Mouse (Mus musculus): Measurements from ENCODE around the gene Rab3a. TPM values are rescaled to one million over a fixed set of nuclear protein-coding genes. Genes with fewer than 3 reads are reported as not detected.
A peak's percentile ranks its signal among the peaks of the same experiment; 100 is the strongest.

The Rab3a gene
- polyA plus RNA-seq, 1 experiment from 2014 or later, result 2.7 TPM

DNA sequence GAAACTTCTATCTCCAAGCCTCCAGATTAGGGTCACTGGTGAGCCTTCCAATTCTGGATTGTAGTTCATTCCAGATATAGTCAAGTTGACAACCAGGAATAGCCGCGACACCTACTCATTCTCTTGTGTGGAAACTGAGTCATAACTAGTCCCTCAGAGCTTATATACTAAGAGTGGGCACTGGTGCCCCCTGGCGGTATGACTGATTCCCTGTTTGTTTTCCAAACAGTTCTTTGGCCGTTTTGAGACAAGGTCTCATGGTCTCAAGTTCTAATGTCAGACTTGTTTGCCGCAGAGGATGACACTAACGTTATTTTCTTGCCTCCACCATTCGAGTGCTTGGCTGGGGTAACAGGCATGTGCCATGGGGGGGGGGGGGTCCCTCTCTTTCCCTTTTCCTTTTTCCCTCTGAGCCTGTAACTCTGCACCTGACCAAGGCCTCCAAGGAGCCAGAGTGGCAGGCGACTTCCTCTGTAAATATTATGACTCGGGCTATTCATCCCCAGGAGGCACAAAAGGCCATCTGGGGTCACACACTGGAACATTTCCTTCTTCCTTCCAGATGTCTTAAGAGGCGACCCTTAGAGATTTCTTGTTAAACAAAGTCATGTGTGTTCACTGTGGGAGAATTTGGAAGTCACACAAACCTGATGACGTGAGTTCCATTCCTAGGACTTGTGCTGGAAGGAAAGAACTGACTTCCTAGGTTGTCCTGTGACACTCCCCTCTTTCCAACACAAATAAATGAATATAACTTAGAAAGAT is 2.3 kb upstream of the Rab3a start:
- peaks cover 34% of the 10 kb centered on the region for H3K27me3 ChIP-seq
- no peak overlapping the region for H3K9ac ChIP-seq
- no peak overlapping the region for H3K4me3 ChIP-seq (replicated peaks)
- WGBS (ENCODE audit: insufficient replicate concordance), result 24% methylated on average over 11 of the region's 11 CpGs
- H3K36me3 ChIP-seq, result peaks cover 9% of the 10 kb centered on the region
- peak overlapping the region; percentile 77 for H3K27ac ChIP-seq
- H3K4me2 ChIP-seq, result peak overlapping the region; percentile 61; the same call in 1 of the 2 replicates
- DNase-seq (no peak), ATAC-seq (ENCODE audit: low read depth) (no peak)
- no peaks in the 10 kb centered on the region for H3K9me3 ChIP-seq (replicated peaks)
- peaks cover 40% of the 10 kb centered on the region for H3K4me1 ChIP-seq (replicated peaks)

DNA sequence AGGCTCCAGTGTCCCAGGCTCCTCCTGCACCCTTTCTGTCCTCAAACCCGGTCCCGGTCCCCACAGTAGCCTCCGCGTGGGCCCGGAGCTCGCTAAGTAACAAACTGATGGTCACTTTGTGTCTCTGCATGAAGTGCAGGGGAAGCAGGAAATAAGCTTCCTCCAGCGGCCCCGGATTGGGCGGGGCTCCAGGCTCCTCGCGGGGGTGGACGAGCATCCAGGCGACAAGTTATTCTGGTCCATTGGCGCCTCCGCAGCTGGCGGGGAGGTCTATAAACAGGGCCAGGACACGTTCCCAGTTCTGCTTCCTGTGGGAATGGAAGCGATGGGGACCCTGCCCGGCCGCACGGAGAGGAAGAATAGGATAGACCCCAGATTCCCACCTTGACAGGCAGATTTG is 1.3 kb upstream of the Rab3a start:
- ATAC-seq (ENCODE audit: low read depth), result no peak
- no peaks in the 10 kb centered on the region for H3K9me3 ChIP-seq (replicated peaks)
- peak overlapping the region; percentile 34 for H3K4me3 ChIP-seq (replicated peaks)
- peak overlapping the region; percentile 44 for H3K9ac ChIP-seq
- peaks cover 40% of the 10 kb centered on the region for H3K4me1 ChIP-seq (replicated peaks)
- peaks cover 16% of the 10 kb centered on the region for H3K36me3 ChIP-seq
- peak overlapping the region; percentile 77 for H3K27ac ChIP-seq
- WGBS (ENCODE audit: insufficient replicate concordance), result 6% methylated on average over 21 of the region's 21 CpGs
- DNase-seq, result peak; percentile 59
- H3K4me2 ChIP-seq, result peak overlapping the region; percentile 61
- H3K27me3 ChIP-seq, result peaks cover 25% of the 10 kb centered on the region

- Histone ChIP-seq H3K27ac (peak overlapping the region; percentile 66; the same call in 1 of the 2 replicates), H3K36me3 (peaks cover 26% of the 10 kb centered on the region), H3K27me3 (peaks cover 6% of the 10 kb centered on the region; the same call in 1 of the 2 replicates), H3K9me3 (replicated peaks) (no peaks in the 10 kb centered on the region), H3K4me3 (replicated peaks) (peak overlapping the region; percentile 76), H3K9ac (peak overlapping the region; percentile 84), H3K4me2 (peak overlapping the region; percentile 100), H3K4me1 (replicated peaks) (peaks cover 56% of the 10 kb centered on the region)
- WGBS (ENCODE audit: insufficient replicate concordance), result 14% methylated on average over 50 of the region's 50 CpGs
- peak; percentile 7 for ATAC-seq (ENCODE audit: low read depth)
- DNase-seq, result no peak
These were observed 587 bp downstream of the Rab3a start for GRCm38 (mm10) chr8:70754871-70755660.

DNA sequence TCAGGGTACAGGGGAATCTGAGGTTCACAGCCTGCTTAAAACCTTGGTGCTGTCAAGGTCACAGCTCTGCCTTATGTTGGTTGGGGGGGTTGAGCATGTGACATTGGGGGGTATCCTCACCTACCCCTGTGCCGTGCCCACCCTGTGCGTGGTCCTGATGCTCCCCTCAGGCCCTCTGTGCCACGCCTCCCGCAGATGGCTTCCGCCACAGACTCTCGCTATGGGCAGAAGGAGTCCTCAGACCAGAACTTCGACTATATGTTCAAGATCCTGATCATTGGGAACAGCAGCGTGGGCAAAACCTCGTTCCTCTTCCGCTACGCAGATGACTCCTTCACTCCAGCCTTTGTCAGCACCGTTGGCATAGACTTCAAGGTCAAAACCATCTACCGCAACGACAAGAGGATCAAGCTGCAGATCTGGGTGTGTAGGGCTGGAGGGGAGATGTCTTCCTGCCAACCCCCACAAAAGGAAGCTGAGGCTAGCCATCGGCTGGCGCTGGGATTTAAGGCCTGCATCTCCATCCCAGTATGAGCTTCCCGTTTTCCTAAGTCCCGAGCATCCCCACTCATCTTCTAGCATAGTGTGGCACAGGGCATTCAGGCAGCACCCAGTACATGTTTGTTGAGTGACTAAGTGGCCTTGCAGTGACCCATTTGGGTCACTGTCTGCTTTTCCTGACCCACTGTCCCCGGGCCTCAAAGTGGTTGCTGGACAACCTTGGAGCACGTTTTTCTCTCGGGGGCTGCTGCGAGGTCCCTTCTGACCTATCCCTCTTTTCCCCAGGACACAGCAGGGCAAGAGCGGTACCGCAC is 1.4 kb downstream of the Rab3a start:
- DNase-seq (peak; percentile 0), ATAC-seq (ENCODE audit: low read depth) (no peak)
- Histone ChIP-seq H3K9me3 (replicated peaks) (no peaks in the 10 kb centered on the region), H3K9ac (peak overlapping the region; percentile 84), H3K36me3 (peaks cover 26% of the 10 kb centered on the region), H3K4me1 (replicated peaks) (peaks cover 61% of the 10 kb centered on the region), H3K27ac (no peak overlapping the region; the same call in 1 of the 2 replicates), H3K4me2 (peak overlapping the region; percentile 100), H3K4me3 (replicated peaks) (peak overlapping the region; percentile 76), H3K27me3 (no peaks in the 10 kb centered on the region)
- 80% methylated on average over 24 of the region's 24 CpGs for WGBS (ENCODE audit: insufficient replicate concordance)

- H3K27ac ChIP-seq, result no peak overlapping the region
These were observed 2.1 kb downstream of the Rab3a start for GRCm38 (mm10) chr8:70756476-70757040.

DNA sequence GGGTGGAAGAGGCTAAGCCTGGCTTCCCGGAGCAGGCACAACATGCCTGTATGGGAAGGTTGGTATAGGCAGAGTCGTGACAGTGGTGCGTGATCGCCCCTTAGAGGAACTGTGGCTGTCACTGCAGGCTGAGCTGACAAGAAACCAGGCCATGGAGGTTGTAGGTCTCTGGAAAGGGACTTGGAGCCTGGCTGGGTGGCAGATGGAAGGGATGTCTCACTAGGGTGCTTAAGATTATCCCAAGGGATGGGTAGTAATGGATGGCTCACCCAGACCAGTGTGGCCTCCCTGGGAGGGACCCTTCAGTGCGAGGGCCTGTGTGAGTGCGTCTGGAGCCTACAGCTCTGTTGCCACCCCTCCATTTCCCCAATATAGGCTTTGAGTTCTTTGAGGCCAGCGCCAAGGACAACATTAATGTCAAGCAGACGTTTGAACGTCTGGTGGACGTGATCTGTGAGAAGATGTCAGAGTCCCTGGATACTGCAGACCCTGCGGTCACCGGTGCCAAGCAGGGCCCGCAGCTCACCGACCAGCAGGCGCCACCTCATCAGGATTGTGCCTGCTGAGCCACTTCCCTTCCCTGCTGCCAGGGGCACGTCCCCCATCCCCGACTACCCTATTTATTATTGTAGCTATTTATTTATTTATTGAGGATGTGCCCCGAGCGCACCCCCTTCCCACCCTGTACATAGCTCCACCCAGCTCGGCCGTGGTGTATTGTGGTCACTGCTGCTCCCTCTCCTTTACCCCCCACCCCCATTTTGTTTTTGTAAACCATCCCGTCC is 3.2 kb downstream of the Rab3a start:
- Histone ChIP-seq H3K4me1 (replicated peaks) (peaks cover 71% of the 10 kb centered on the region), H3K4me2 (no peak overlapping the region), H3K36me3 (peaks cover 28% of the 10 kb centered on the region), H3K27ac (0 out of 2 replicates have a peak overlapping the region, but pooled peaks have one; percentile 4), H3K4me3 (replicated peaks) (no peak overlapping the region), H3K9me3 (replicated peaks) (no peaks in the 10 kb centered on the region), H3K27me3 (no peaks in the 10 kb centered on the region), H3K9ac (no peak overlapping the region)
- ATAC-seq (ENCODE audit: low read depth) (no peak), DNase-seq (peak; percentile 32)
- WGBS (ENCODE audit: insufficient replicate concordance), result 76% methylated on average over 22 of the region's 22 CpGs

More at GRCm38 (mm10) chr8:70756476-70757040, 2.1 kb downstream of the Rab3a start:
- Histone ChIP-seq H3K9ac (no peak overlapping the region), H3K4me3 (replicated peaks) (no peak overlapping the region), H3K4me2 (no peak overlapping the region), H3K4me1 (replicated peaks) (peaks cover 66% of the 10 kb centered on the region), H3K36me3 (peaks cover 26% of the 10 kb centered on the region), H3K27me3 (no peaks in the 10 kb centered on the region), H3K9me3 (replicated peaks) (no peaks in the 10 kb centered on the region)
- DNase-seq, result peak; percentile 0
- 88% methylated on average over 6 of the region's 6 CpGs for WGBS (ENCODE audit: insufficient replicate concordance)
- ATAC-seq (ENCODE audit: low read depth), result no peak

GRCm38 (mm10) chr8:70758308-70758615 is 3.8 kb downstream of the Rab3a start:
- Histone ChIP-seq H3K27ac (no peak overlapping the region), H3K4me3 (replicated peaks) (no peak overlapping the region), H3K27me3 (no peaks in the 10 kb centered on the region), H3K36me3 (peaks cover 32% of the 10 kb centered on the region), H3K4me2 (no peak overlapping the region), H3K9me3 (replicated peaks) (no peaks in the 10 kb centered on the region), H3K4me1 (replicated peaks) (peaks cover 71% of the 10 kb centered on the region), H3K9ac (no peak overlapping the region)
- no peak for DNase-seq
- 88% methylated on average over 7 of the region's 7 CpGs for WGBS (ENCODE audit: insufficient replicate concordance)
- no peak for ATAC-seq (ENCODE audit: low read depth)

GRCm38 (mm10) chr8:70758616-70759561 is 4.4 kb downstream of the Rab3a start:
- Histone ChIP-seq H3K36me3 (peaks cover 32% of the 10 kb centered on the region), H3K27ac (peak overlapping the region; percentile 95), H3K9ac (peak overlapping the region; percentile 93), H3K4me3 (replicated peaks) (peak overlapping the region; percentile 80), H3K9me3 (replicated peaks) (no peaks in the 10 kb centered on the region), H3K27me3 (no peaks in the 10 kb centered on the region), H3K4me2 (peak overlapping the region; percentile 96), H3K4me1 (replicated peaks) (peaks cover 71% of the 10 kb centered on the region)
- 66% methylated on average over 19 of the region's 19 CpGs for WGBS (ENCODE audit: insufficient replicate concordance)
- no peak for ATAC-seq (ENCODE audit: low read depth)
- peak; percentile 1 for DNase-seq

GRCm38 (mm10) chr8:70760350-70760749 is 5.9 kb downstream of the Rab3a start:
- Histone ChIP-seq H3K27me3 (no peaks in the 10 kb centered on the region), H3K27ac (peak overlapping the region; percentile 95), H3K36me3 (peaks cover 32% of the 10 kb centered on the region), H3K4me3 (replicated peaks) (peak overlapping the region; percentile 80), H3K9me3 (replicated peaks) (no peaks in the 10 kb centered on the region), H3K4me1 (replicated peaks) (peaks cover 73% of the 10 kb centered on the region), H3K4me2 (peak overlapping the region; percentile 96), H3K9ac (peak overlapping the region; percentile 93)
- peak; percentile 0; the same call in 1 of the 2 replicates for ATAC-seq (ENCODE audit: low read depth)
- WGBS (ENCODE audit: insufficient replicate concordance), result under 1% methylated on average over 22 of the region's 22 CpGs
- DNase-seq, result no peak
